Mouse (Mus musculus): ENCODE data around the gene Atcay.

Gene Atcay

GRCm38 (mm10) chr10:81230438-81231332 lies at the start of gene Atcay:
Gene Atcay (minus strand): TSS chr10:81230833.
- DNase-seq: peak; percentile 88 to 90

- no peak for DNase-seq
Measured at GRCm38 (mm10) chr10:81279496-81279895, 48.9 kb upstream of the Atcay start.

GRCm38 (mm10) chr10:81277676-81278075 lies 47.0 kb upstream of the Atcay start:
- DNase-seq: peak; percentile 87 to 90

- no peak for DNase-seq
Measured at GRCm38 (mm10) chr10:81273842-81274241, 43.2 kb upstream of the Atcay start.

GRCm38 (mm10) chr10:81272356-81272755 lies 41.7 kb upstream of the Atcay start:
- DNase-seq: peak in 1 of 2 experiments; percentile 27

GRCm38 (mm10) chr10:81268643-81269412 lies 38.2 kb upstream of the Atcay start:
- DNase-seq: peak in 1 of 2 experiments; percentile 35

GRCm38 (mm10) chr10:81268056-81268455 lies 37.4 kb upstream of the Atcay start:
- DNase-seq: peak; percentile 86 to 88

GRCm38 (mm10) chr10:81266211-81267105 lies 35.8 kb upstream of the Atcay start, which contains the start of the genes Mrpl54 and Apba3:
Gene Mrpl54 (minus strand): TSS chr10:81266934.
Gene Apba3 (plus strand): TSS chr10:81266960.
- DNase-seq: peak; percentile 97 to 98

- peak in 1 of 2 experiments; percentile 25 for DNase-seq
Measured at GRCm38 (mm10) chr10:81265540-81265939, 34.9 kb upstream of the Atcay start.

- DNase-seq: no peak
Measured at GRCm38 (mm10) chr10:81261025-81261424, 30.4 kb upstream of the Atcay start.

- peak in 1 of 2 experiments; percentile 58 for DNase-seq
Measured at GRCm38 (mm10) chr10:81259225-81259884, 28.7 kb upstream of the Atcay start.

GRCm38 (mm10) chr10:81257158-81258039 lies 26.8 kb upstream of the Atcay start:
- peak; percentile 56 to 57 for DNase-seq

GRCm38 (mm10) chr10:81254886-81255285 lies 24.3 kb upstream of the Atcay start:
- no peak for DNase-seq

GRCm38 (mm10) chr10:81252424-81253419 lies 22.1 kb upstream of the Atcay start, which contains the start of gene Matk:
Gene Matk (plus strand): TSS chr10:81252935.
- DNase-seq: peak; percentile 89

GRCm38 (mm10) chr10:81249442-81249841 lies 18.8 kb upstream of the Atcay start:
- DNase-seq: no peak

GRCm38 (mm10) chr10:81247804-81248203 lies 17.2 kb upstream of the Atcay start:
- no peak for DNase-seq

GRCm38 (mm10) chr10:81245166-81245565 lies 14.5 kb upstream of the Atcay start:
- DNase-seq: no peak

GRCm38 (mm10) chr10:81244595-81244994 lies 14.0 kb upstream of the Atcay start:
- DNase-seq: peak; percentile 93 to 96

GRCm38 (mm10) chr10:81244146-81244545 lies 13.5 kb upstream of the Atcay start:
- DNase-seq: no peak
